Mouse (Mus musculus) forebrain, embryonic 14.5 days (tissue): ENCODE results near the gene Cfap77. TPM values are rescaled to one million over a fixed set of nuclear protein-coding genes. Genes with fewer than 3 reads are reported as not detected.

Source experiments
- ATAC-seq: fragments of 200-750 bp; cut with Nextera tagmentation; 2 replicates; pipeline ENCODE4 v1.8.0; 2017; ENCODE audit warnings: mild to moderate bottlenecking, moderate library complexity
- DNase-seq: peaks from one replicate; pipeline ENCODE4 v3.0.0-alpha.2; 2015; ENCODE audit warnings: low spot score
- H3K27ac ChIP-seq: fragments of 300-500 bp; sonication (generic); 2 replicates; pipeline ENCODE4 v1.5.1; 2014; ENCODE audit warnings: low read depth, mild to moderate bottlenecking, control low read depth, low read length, moderate library complexity
- H3K27me3 ChIP-seq: fragments of 300-500 bp; sonication (generic); replicated peaks from 2 replicates; pipeline ENCODE4 v1.6.1; 2014; ENCODE audit warnings: low read length, control low read depth, mixed read lengths; ENCODE audit not compliant: control insufficient read depth, insufficient read depth
- H3K36me3 ChIP-seq: fragments of 300-500 bp; sonication (generic); 2 replicates; pipeline ENCODE4 v1.6.1; 2014; ENCODE audit warnings: low read length, control low read depth; ENCODE audit not compliant: control insufficient read depth, insufficient read depth
- H3K4me1 ChIP-seq: fragments of 300-500 bp; sonication (generic); 2 replicates; pipeline ENCODE4 v1.6.1; 2014; ENCODE audit warnings: antibody characterized with exemption, low read length, control low read depth; ENCODE audit not compliant: control insufficient read depth, insufficient read depth
- H3K4me2 ChIP-seq: fragments of 300-500 bp; sonication (generic); 2 replicates; pipeline ENCODE4 v1.6.1; 2014; ENCODE audit warnings: mild to moderate bottlenecking, control low read depth, low read length
- H3K4me3 ChIP-seq: fragments of 300-500 bp; sonication (generic); 2 replicates; pipeline ENCODE4 v1.5.1; 2014; ENCODE audit warnings: low read depth, low read length, control low read depth
- H3K9ac ChIP-seq: fragments of 300-500 bp; sonication (generic); 2 replicates; pipeline ENCODE4 v1.6.1; 2014; ENCODE audit warnings: mild to moderate bottlenecking, low read length, control low read depth, moderate library complexity
- H3K9me3 ChIP-seq: fragments of 300-500 bp; sonication (generic); replicated peaks from 2 replicates; pipeline ENCODE4 v1.6.1; 2016; ENCODE audit warnings: low read length, control low read depth, mixed read lengths; ENCODE audit not compliant: control insufficient read depth
- WGBS: fragments of 180-500 bp; shearing (Covaris S2); extraction: QIAGEN DNeasy Blood & Tissue Kit; methylation state at CpG from one replicate; pipeline ENCODE4 v1.1.7; 2014; 5-methylcytosine and 5-hydroxymethylcytosine counted together
- polyA plus RNA-seq: library from polyadenylated mRNA; unstranded; fragments of >200 nt; fragmentation: Nextera tagmentation; extraction: Ambion mirVana; gene quantifications from 2 replicates; pipeline ENCODE4 v1.2.1, GENCODE M21; 2014

Gene Cfap77
- polyA plus RNA-seq, 1 experiment from 2014 or later: 0.11 TPM

DNA sequence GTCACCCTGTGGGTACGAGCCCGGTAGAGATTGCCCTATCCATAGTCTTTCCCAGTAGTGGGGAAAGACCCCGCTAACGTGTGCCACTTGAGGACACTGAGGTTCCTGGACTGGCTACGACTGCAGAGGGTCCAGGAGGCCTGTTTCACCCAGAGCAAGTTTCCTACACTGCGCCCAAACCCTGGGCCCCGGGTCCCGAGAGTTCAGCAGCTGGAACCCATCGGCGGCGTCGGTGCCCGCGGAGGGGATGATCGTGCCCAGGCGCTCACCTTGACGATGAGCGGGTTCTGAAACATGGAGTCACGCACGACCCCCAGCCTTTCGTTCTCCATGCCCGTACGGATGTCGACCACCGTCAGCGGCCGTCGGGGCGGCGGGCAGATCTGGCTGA lies 326 bp downstream of the Cfap77 start:
- peak overlapping the region; percentile 41 for H3K4me3 ChIP-seq
- peaks cover 42% of the 10 kb centered on the region for H3K27me3 ChIP-seq
- H3K9me3 ChIP-seq: no peaks in the 10 kb centered on the region
- 0 out of 2 replicates have a peak, but pooled peaks cover 5% of the 10 kb centered on the region for H3K4me1 ChIP-seq
- peak overlapping the region; percentile 61 for H3K9ac ChIP-seq
- no peak overlapping the region for H3K27ac ChIP-seq
- peak overlapping the region; percentile 70 for H3K4me2 ChIP-seq
- ATAC-seq (no peak), DNase-seq (no peak)
- WGBS: 2% methylated on average over 30 of the region's 30 CpGs
- H3K36me3 ChIP-seq: no peaks in the 10 kb centered on the region

GRCm38 (mm10) chr2:29053802-29054544 lies 893 bp downstream of the Cfap77 start:
- Histone ChIP-seq H3K9ac (peak overlapping the region; percentile 61; the same call in 1 of the 2 replicates), H3K4me2 (peak overlapping the region; percentile 70), H3K4me3 (peak overlapping the region; percentile 41), H3K4me1 (0 out of 2 replicates have a peak, but pooled peaks cover 5% of the 10 kb centered on the region), H3K36me3 (no peaks in the 10 kb centered on the region), H3K27me3 (peaks cover 43% of the 10 kb centered on the region), H3K27ac (no peak overlapping the region), H3K9me3 (no peaks in the 10 kb centered on the region)
- ATAC-seq: peak; percentile 66
- DNase-seq: peak; percentile 83
- WGBS: 6% methylated on average over 20 of the region's 20 CpGs

DNA sequence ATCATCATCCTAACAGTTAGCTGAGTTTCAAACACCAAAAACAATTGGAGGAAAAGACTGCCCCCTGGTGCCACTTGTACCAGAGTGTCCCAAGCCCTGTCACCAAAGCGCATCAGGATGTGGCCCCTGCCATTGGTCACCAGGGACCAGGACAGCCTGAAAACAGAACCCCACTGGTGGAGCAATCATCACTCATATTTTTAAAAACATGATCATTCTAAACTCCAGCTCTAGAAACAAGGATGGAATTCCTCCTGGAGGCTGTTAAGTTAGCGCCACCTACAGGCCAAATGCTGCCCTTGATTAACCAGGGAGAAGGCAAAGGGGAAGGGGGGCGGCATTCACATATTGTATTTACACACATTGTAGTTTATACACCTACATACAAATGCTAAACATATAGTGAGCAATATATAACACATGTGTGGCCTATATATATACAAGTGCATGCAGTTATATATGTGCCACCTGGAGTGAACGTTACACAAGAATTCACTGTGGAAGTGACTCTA lies 1.9 kb downstream of the Cfap77 start:
- ATAC-seq (peak; percentile 60), DNase-seq (peak; percentile 77)
- Histone ChIP-seq H3K9ac (no peak overlapping the region), H3K27me3 (peaks cover 49% of the 10 kb centered on the region), H3K27ac (no peak overlapping the region), H3K4me1 (0 out of 2 replicates have a peak, but pooled peaks cover 5% of the 10 kb centered on the region), H3K4me2 (no peak overlapping the region), H3K36me3 (no peaks in the 10 kb centered on the region), H3K9me3 (no peaks in the 10 kb centered on the region), H3K4me3 (no peak overlapping the region)
- 25% methylated on average over 4 of the region's 4 CpGs for WGBS

GRCm38 (mm10) chr2:29051932-29052331 lies 2.9 kb downstream of the Cfap77 start:
- H3K9ac ChIP-seq: no peak overlapping the region
- H3K4me2 ChIP-seq: no peak overlapping the region
- H3K27ac ChIP-seq: no peak overlapping the region
- H3K36me3 ChIP-seq: no peaks in the 10 kb centered on the region
- H3K4me1 ChIP-seq: 0 out of 2 replicates have a peak, but pooled peaks cover 5% of the 10 kb centered on the region
- WGBS: 31% methylated on average over 5 of the region's 5 CpGs
- no peak for DNase-seq
- no peak for ATAC-seq
- H3K4me3 ChIP-seq: no peak overlapping the region
- peaks cover 51% of the 10 kb centered on the region for H3K27me3 ChIP-seq
- H3K9me3 ChIP-seq: no peaks in the 10 kb centered on the region

DNA sequence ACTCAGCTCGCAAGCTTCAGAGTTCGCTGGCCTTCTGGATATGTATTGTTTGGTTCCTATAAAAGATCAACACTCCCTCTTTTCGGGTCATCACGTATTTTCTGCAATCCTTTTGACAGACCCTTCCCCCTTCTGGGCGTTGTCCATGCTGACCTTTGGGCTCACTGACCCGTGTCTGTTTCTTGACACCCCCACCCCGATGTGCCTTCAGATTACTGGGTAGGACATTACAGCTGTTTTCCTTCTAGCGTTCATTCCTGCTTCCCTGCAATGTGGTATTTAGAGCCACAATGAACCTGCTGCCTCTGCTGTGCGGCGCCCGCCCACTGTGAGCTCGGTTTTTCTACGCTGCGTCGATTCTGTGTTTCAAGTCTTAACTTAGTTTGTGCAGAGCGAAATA lies 8.7 kb downstream of the Cfap77 start:
- 0 out of 2 replicates have a peak overlapping the region, but pooled peaks have one; percentile 10 for H3K4me2 ChIP-seq
- 5% methylated on average over 16 of the region's 16 CpGs for WGBS
- no peak overlapping the region for H3K9ac ChIP-seq
- peaks cover 74% of the 10 kb centered on the region for H3K27me3 ChIP-seq
- H3K9me3 ChIP-seq: no peaks in the 10 kb centered on the region
- DNase-seq (no peak), ATAC-seq (no peak)
- no peak overlapping the region for H3K4me3 ChIP-seq
- H3K36me3 ChIP-seq: no peaks in the 10 kb centered on the region
- H3K4me1 ChIP-seq: no peaks in the 10 kb centered on the region
- no peak overlapping the region for H3K27ac ChIP-seq

DNA sequence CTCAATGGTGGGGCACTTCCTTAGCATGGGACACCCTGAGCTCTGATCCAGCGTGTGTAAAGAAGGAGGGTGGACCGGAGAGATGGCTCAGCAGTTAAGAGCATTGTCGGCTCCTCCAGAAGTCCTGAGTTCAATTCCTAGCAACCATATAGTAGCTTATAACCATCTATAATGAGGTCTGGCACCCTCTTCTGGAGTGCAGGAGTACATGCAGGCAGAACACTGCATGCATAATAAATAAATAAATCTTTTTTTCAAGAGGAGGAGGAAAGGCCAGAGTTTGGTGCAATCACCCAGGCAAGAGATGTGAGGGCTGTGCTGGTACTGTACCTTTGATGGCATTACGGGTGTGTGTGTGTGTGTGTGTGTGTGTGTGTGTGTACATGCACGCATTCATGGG lies 12.7 kb downstream of the Cfap77 start:
- no peak overlapping the region for H3K4me2 ChIP-seq
- no peaks in the 10 kb centered on the region for H3K36me3 ChIP-seq
- no peaks in the 10 kb centered on the region for H3K9me3 ChIP-seq
- H3K27ac ChIP-seq: no peak overlapping the region
- no peak overlapping the region for H3K9ac ChIP-seq
- H3K27me3 ChIP-seq: peaks cover 91% of the 10 kb centered on the region
- H3K4me1 ChIP-seq: no peaks in the 10 kb centered on the region
- no peak overlapping the region for H3K4me3 ChIP-seq
- DNase-seq: no peak
- no peak for ATAC-seq
- 79% methylated on average over 5 of the region's 5 CpGs for WGBS

DNA sequence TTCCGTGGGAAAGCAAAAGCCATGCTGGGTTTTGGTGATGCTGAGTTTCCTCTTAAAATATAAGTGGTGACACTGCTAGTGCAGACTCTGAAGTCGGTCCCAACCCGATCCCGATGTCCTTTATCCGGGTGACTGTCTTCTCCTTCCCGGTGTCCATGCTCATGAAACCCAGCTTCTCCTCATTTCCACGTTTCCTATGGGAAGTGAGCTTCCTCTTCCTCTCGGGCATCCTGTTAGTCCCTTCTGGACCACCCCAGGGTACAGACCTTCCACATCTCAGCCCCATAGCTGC lies 13.4 kb downstream of the Cfap77 start:
- H3K9ac ChIP-seq: no peak overlapping the region
- ATAC-seq: no peak
- 8% methylated on average over 8 of the region's 8 CpGs for WGBS
- H3K36me3 ChIP-seq: no peaks in the 10 kb centered on the region
- H3K4me2 ChIP-seq: no peak overlapping the region
- no peaks in the 10 kb centered on the region for H3K4me1 ChIP-seq
- H3K4me3 ChIP-seq: no peak overlapping the region
- DNase-seq: no peak
- no peak overlapping the region for H3K27ac ChIP-seq
- no peaks in the 10 kb centered on the region for H3K9me3 ChIP-seq
- H3K27me3 ChIP-seq: peaks cover 92% of the 10 kb centered on the region

- H3K4me1 ChIP-seq: no peaks in the 10 kb centered on the region
Observed at GRCm38 (mm10) chr2:29040594-29041476, 14.0 kb downstream of the Cfap77 start.

More at GRCm38 (mm10) chr2:29040594-29041476, 14.0 kb downstream of the Cfap77 start:
- no peak for ATAC-seq
- Histone ChIP-seq H3K9me3 (no peaks in the 10 kb centered on the region), H3K27me3 (peaks cover 92% of the 10 kb centered on the region), H3K27ac (no peak overlapping the region), H3K4me3 (no peak overlapping the region), H3K4me2 (no peak overlapping the region), H3K36me3 (no peaks in the 10 kb centered on the region), H3K9ac (no peak overlapping the region)
- WGBS: under 1% methylated on average over 18 of the region's 18 CpGs
- no peak for DNase-seq
